In the genomic region with DNA sequence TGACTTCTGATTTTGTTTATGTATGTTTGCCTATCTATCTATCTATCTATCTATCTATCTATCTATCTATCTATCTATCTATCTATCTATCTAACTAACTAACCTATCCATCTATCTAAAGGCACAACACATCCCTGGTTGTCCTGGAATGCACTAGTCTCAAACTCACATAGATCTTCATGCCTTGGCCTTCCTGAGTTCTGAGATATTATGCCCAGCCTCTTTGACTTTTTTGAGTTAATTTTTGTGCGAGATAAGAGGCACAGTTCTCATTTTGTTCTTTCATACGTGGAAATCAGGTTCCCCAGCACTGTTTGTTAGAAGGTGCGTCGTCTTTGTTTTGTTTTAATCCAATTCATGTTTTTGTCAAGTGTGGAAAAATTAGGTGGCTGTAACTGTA, we compare ENCODE assay signal across 31 mouse cellular contexts.
DNase-seq lines count a peak whose midpoint lies in the region; ATAC-seq lines count a peak whose summit lies in the region.
"Had no signal": no experiment of that assay in that cellular context is flagged by ENCODE, and none has a peak within 500 bp of the region (broad histone marks: within the 10 kb centered on the region; RNA-seq: fewer than 3 reads in every experiment).

No protein-coding gene starts in this region.

- no peak overlapping the region for H3K4me2 ChIP-seq in liver, embryonic 13.5 days
- H3K4me2 ChIP-seq: embryonic facial prominence, embryonic 13.5 days; embryonic facial prominence, embryonic 15.5 days; forebrain, embryonic 12.5 days had no signal

- H3K9me3 ChIP-seq in liver, embryonic 13.5 days (replicated peaks): no peaks in the 10 kb centered on the region
- no peaks in the 10 kb centered on the region for H3K9me3 ChIP-seq in hindbrain, embryonic 10.5 days
- H3K9me3 ChIP-seq: embryonic facial prominence, embryonic 13.5 days; embryonic facial prominence, embryonic 15.5 days; forebrain, embryonic 10.5 days; forebrain, embryonic 12.5 days; G1E had no signal

- no peak overlapping the region for H3K27ac ChIP-seq in liver, embryonic 13.5 days
- H3K27ac ChIP-seq in hindbrain, embryonic 10.5 days: no peak overlapping the region
- H3K27ac ChIP-seq: embryonic facial prominence, embryonic 13.5 days; embryonic facial prominence, embryonic 15.5 days; forebrain, embryonic 10.5 days; forebrain, embryonic 12.5 days had no signal

- H3K36me3 ChIP-seq in liver, embryonic 13.5 days: no peaks in the 10 kb centered on the region
- no peaks in the 10 kb centered on the region for H3K36me3 ChIP-seq in hindbrain, embryonic 10.5 days
- H3K36me3 ChIP-seq: embryonic facial prominence, embryonic 13.5 days; embryonic facial prominence, embryonic 15.5 days; forebrain, embryonic 10.5 days; forebrain, embryonic 12.5 days; G1E had no signal

- peak; percentile 15 for DNase-seq in heart, adult 11 months
- no peak for DNase-seq in heart, postnatal 4 days
- DNase-seq in liver, embryonic 13.5 days: no peak
- no peak for DNase-seq in liver
- DNase-seq in c-Kit-positive CD71-positive TER-119-negative erythroid progenitor cells, embryonic 14.5 days (ENCODE audit: low read depth): peak; percentile 33
- no peak for DNase-seq in hindbrain, embryonic 10.5 days (ENCODE audit: low spot score)
- DNase-seq in adrenal gland, postnatal 4 days (ENCODE audit: low spot score in 2 of 2): no peak
- DNase-seq: adrenal gland, adult 8-10 months; adrenal gland, postnatal 14 days; adrenal gland, postnatal 36 days; B cell, adult 2 months; cerebellum, adult 11 months; cerebellum, adult 18-20 months; cerebellum, adult 8-10 months; cerebellum, adult 9-11 months; cerebellum, postnatal 14 days; cerebellum, postnatal 36 days; embryo, embryonic 11 days had no signal

- peaks cover 24% of the 10 kb centered on the region for H3K4me1 ChIP-seq in liver, embryonic 13.5 days (replicated peaks)
- no peaks in the 10 kb centered on the region for H3K4me1 ChIP-seq in hindbrain, embryonic 10.5 days (replicated peaks)
- H3K4me1 ChIP-seq: embryonic facial prominence, embryonic 13.5 days; embryonic facial prominence, embryonic 15.5 days; forebrain, embryonic 10.5 days; forebrain, embryonic 12.5 days had no signal

- peak; percentile 49; the same call in 1 of the 2 replicates for ATAC-seq in liver, embryonic 13.5 days (ENCODE audit: low read depth)
- ATAC-seq in megakaryocyte progenitor cell, adult 5-6 weeks (replicated peaks; ENCODE audit: poor library complexity): 0 out of 2 replicates have a peak, but pooled peaks have one; percentile 18
- ATAC-seq: activated CD4-positive, CD25-positive, alpha-beta regulatory T cell, adult 4 months; CD4-positive, CD25-positive, alpha-beta regulatory T cell, adult 4 months; forebrain, embryonic 14.5 days; forebrain, embryonic 16.5 days; Patski had no signal

- no peak overlapping the region for H3K9ac ChIP-seq in liver, embryonic 13.5 days
- H3K9ac ChIP-seq: embryonic facial prominence, embryonic 13.5 days; embryonic facial prominence, embryonic 15.5 days; forebrain, embryonic 12.5 days had no signal

- WGBS in liver, embryonic 13.5 days (ENCODE audit: insufficient replicate concordance): 32% methylated on average over 4 of the region's 4 CpGs
- 93% methylated on average over 4 of the region's 4 CpGs for WGBS in hindbrain, embryonic 10.5 days

- no peaks in the 10 kb centered on the region for H3K27me3 ChIP-seq in liver, embryonic 13.5 days
- H3K27me3 ChIP-seq in hindbrain, embryonic 10.5 days (ENCODE audit: insufficient read depth, poor library complexity, severe bottlenecking): no peaks in the 10 kb centered on the region
- H3K27me3 ChIP-seq: CH12.LX; embryonic facial prominence, embryonic 13.5 days; embryonic facial prominence, embryonic 15.5 days; forebrain, embryonic 12.5 days; Patski had no signal

- no peak overlapping the region for H3K4me3 ChIP-seq in liver, embryonic 13.5 days (replicated peaks)
- no peak overlapping the region for H3K4me3 ChIP-seq in hindbrain, embryonic 10.5 days
- H3K4me3 ChIP-seq: embryonic facial prominence, embryonic 13.5 days; embryonic facial prominence, embryonic 15.5 days; erythroblast, embryonic 14.5 days; forebrain, embryonic 10.5 days; forebrain, embryonic 12.5 days had no signal

Comparison
In these comparisons a context has a peak if more than half of its experiments do, and no peak if none do; other contexts are left out.
1. DNase-seq: peak in heart, adult 11 months (single experiment) and c-Kit-positive CD71-positive TER-119-negative erythroid progenitor cells, embryonic 14.5 days (single experiment); none in heart, postnatal 4 days (single experiment), liver, embryonic 13.5 days (single experiment), liver (single experiment), hindbrain, embryonic 10.5 days (single experiment) and adrenal gland, postnatal 4 days (0 of 2).